Mouse (Mus musculus) naive thymus-derived CD4-positive, alpha-beta T cell, adult 2 months (primary cell): ENCODE data around the gene Slc16a10.

Experiments used
- DNase-seq: peaks from one replicate; pipeline ENCODE4 v3.0.0-alpha.2; 2011; ENCODE audit warnings: low read depth

Gene Slc16a10

GRCm38 (mm10) chr10:40109520-40109919, 32.5 kb downstream of the Slc16a10 start:
- DNase-seq: no peak

DNA sequence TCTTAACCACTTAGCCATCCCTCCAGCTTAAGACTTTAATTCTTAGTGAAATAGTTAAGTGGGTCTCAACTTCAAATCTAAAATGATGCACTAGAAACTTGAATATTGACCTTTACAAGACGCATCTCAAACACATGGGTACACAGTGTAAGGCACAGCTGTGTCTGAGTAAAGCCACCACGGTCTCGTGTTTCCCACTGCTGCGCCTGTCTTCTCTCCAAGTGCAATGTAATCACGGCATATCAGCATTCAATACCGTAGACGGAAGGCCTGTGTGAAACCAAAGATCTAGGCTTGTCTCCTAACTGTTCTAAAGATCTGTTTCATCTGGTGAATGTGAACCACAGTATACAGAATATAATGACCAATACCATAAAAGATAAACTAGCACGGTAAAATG, 33.1 kb downstream of the Slc16a10 start:
- DNase-seq: no peak

DNA sequence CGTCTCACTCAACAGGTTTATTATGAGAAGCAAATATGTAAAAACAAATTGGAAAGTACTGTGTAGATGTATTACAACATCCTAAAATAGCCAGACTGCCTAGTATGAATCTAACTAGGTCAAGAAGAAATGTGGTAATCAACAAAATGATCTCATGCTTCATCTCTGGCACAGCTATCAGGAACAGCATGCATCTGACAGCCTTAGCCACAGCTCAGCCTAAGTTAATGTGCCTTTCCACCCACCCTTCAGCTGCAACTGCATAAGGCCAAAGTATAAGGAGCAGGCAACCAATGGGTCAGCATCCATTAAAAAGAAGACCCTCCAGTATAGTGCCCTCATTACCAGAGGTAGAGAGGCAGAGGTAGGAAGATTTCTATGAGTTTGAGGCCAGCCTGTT, 34.1 kb downstream of the Slc16a10 start:
- no peak for DNase-seq

DNA sequence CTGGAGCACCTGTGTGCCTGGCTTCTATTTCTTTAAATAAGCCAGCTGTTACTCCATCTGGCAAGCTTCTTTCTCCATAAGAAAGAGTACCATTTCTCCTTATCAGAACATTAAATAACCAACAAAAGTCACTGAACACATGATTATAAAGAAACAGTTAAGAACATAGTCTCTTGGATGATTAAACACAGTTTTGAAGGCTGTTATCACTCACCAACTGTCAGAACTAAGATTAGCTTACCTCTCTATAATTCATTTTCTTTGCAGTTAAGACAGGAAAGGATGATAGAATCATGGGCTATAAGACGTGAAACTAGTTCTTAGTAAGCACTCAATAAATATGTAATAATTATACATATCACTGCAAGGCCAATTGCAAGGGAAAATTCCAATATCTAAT, 36.9 kb downstream of the Slc16a10 start:
- no peak for DNase-seq

GRCm38 (mm10) chr10:40103790-40104189, 38.3 kb downstream of the Slc16a10 start:
- no peak for DNase-seq

DNA sequence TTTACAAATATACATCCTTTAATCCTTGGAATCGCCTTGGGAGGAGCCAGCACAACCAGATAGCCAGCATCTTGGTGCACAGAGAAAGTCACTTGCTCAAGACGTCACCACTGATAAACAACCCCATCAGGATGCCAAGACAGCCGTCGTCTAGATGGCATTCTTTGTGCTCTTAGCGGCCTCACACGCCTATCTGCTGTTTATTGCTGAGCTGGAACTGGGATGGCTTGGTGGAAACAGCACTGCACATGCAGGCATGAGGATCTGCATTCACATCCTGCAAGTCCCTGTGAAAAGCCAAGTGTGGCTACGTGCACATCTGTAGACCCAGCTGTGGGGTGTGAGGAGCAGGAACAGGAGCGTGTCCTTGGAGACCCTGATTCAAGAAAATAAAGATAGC, 39.1 kb downstream of the Slc16a10 start:
- DNase-seq: no peak

DNA sequence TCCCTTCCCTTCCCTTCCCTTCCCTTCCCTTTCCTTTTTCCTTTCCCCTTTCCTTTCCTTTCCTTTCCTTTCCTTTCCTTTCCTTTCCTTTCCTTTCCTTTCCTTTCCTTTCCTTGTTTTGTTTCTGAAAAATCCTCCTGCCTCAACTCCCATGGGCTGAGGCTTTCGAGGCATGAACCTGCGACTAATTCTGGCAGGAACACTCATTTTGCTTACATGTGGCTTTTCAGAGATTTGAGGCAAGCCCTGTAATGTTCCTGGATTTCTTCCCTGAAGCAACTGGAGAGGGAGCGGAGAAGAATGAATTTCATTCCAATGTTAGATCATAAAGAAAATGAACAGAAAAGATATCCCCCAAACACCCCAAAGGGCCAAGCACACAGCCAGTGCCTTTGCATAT, 39.9 kb downstream of the Slc16a10 start:
- no peak for DNase-seq

DNA sequence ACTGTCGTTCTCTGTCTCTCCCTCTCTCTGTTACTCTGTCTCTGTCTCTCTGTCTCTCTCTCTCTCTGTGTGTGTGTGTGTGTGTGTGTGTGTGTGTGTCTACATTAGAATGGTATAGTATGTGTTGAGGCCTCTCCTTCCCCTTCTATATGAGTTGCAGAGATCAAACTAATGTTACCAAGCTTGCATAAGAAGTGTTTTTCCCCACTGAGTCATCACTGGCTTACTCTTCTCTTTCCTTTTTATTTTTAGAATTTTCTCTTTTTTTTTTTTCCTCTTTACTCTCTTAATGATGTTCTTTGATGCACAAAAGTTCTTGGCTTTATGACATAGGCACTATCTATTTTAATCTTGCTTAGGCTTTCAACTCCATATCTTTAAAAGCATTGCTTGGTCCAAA, 43.6 kb downstream of the Slc16a10 start:
- DNase-seq: no peak

GRCm38 (mm10) chr10:40097519-40097918, 44.5 kb downstream of the Slc16a10 start:
- DNase-seq: no peak

DNA sequence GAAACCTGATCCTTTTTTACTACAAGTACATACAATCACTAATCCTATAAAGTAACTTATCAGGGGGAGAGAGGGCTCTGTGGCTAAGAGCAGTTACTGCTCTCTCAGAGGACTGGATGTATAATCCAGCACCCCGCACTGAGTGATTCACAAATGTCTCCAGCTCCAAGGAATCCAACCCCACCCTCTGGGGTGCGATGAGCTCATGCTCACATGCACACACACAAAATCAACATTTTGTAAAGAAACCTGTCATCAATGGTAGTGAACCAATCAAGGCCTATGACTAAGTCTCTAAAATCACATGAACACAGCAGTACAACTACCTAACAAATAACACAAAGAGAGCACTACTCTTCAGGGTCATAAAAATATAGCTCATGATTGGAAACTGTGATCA, 47.3 kb downstream of the Slc16a10 start:
- no peak for DNase-seq

GRCm38 (mm10) chr10:40093526-40093925, 48.5 kb downstream of the Slc16a10 start:
- no peak for DNase-seq

DNA sequence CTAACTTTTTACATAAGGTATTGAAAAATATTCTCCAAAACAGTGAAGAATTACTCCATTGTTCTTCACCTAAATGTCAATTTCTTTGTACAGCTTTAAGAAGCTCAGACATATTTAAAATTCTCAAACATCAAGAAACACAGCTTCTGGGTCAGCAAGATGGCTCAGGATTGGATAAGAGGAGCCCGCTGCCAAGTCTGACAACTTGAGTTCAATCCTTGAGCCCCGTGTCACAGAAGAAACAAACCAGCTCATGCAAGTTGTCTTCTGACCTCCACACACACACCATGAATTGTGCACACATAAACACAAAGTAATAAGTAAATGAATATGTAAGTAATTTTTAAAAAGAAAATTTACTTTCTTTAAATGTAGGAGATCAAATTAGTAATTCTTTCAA, 50.6 kb downstream of the Slc16a10 start:
- no peak for DNase-seq

- DNase-seq: peak; percentile 20
Observed at GRCm38 (mm10) chr10:40090504-40091428, 51.3 kb downstream of the Slc16a10 start.

GRCm38 (mm10) chr10:40084332-40085093, 57.5 kb downstream of the Slc16a10 start:
- DNase-seq: no peak

DNA sequence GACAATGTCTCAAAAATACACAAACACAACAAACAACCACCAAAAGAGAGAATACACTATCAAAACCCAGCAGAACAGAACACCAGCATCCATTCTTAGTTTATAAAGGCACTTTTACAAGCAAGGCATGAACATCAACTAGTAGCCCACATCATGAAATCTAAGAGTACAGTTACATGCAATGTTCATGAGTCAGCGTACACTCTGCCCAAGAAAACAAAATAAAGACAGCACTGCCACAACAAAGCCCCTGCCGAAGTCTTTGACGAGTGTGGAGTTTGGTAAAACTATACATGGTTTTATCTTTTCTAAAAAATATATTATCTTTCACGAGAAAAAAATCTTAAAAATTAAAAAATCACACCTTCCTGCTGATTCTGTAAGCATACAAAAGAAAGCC, 58.5 kb downstream of the Slc16a10 start:
- no peak for DNase-seq

DNA sequence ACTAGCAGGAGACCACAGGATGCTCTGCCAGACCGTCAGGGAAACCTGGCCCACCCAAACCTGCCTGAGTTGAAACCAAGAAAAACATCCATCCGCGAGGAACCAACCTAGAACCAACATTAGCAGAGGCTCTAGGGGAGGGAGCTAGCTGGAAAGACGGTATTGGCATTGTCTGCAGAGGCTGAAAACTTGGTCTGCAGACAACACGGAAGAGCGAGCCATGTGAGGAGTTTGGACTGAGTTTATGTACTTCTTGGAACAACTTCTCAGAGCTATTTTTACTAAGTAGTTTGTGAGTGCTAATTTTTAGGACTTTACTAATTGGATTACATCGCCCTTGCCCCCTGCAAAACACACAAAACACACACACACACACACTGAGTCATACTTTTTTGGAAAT, 59.4 kb downstream of the Slc16a10 start:
- DNase-seq: no peak

- DNase-seq: no peak
Observed at GRCm38 (mm10) chr10:40080533-40080932, 61.5 kb downstream of the Slc16a10 start.

DNA sequence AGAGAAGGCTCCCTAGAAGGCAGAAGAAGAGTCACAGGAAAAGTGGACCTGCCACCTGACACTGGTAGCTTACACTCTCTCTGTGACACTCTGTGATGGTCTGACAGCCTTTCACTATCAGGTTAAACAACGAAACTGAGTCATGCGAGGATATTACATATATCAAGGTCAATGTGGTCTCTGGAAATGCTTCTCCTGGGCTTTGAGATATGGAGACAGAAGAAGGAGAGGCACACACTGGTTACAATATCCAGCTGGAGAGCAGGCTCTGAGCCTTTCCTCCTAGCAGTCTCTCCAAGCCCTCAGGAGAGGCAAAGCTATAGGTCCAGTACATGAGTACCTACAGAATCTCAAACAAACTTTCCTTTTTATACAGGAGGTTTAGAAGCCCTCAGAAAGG, 62.8 kb downstream of the Slc16a10 start:
- no peak for DNase-seq

- no peak for DNase-seq
Observed at GRCm38 (mm10) chr10:40077960-40078353, 64.1 kb downstream of the Slc16a10 start.

DNA sequence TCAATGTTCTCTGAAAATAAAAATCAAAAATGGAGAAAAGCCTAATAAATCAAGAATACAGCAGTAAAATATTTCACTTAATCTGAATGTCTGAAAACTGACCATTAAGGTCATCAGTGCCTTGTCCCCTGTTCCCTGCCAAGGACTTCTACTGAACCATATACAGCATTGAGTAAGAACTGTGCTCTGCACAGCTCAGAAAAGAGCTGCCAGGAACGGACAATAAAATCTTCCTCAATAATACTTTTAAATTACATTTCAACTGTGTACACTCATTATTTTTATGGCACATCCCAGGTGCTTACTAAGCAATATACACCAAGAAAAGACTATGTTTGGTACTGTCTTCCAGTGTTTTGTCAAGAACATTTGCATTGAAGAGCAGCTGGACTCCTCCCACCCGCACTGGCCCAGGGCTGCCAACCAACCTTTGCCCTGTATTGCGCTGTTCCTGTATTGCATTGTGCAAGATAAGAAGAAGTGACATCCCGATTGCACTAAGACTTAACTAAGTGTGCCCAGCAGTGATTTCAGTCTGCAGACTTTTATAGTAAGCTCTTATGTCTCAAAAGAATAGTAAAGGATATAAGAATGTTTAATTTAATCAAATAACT, 64.6 kb downstream of the Slc16a10 start:
- no peak for DNase-seq

DNA sequence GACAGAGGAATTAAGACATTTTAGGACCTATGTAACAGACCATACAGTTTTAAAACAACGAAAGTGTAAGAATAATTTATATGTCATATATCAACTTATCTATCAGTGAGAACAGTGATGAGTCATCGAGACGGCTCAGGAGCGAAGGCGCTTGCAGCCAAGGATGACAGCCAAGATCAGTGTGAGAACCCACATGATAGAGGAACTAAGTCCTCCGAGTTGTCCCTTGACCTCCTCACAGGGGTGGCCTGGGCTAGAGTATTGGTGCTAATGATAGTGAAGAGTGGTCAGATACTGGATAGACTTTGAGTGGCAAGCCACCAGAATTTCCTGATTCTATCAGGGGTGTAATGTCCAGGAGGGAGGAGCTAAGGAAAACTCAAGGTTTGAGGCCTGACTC, 68.5 kb downstream of the Slc16a10 start:
- no peak for DNase-seq

GRCm38 (mm10) chr10:40070684-40071083, 71.4 kb downstream of the Slc16a10 start:
- DNase-seq: peak; percentile 15

- peak; percentile 20 for DNase-seq
Observed at GRCm38 (mm10) chr10:40069270-40069669, 72.8 kb downstream of the Slc16a10 start.
